Mouse (Mus musculus): ENCODE measurements around the gene Stx1b.

GRCm38 (mm10) chr7:127766851-127767609 lies 57.3 kb downstream of the Stx1b start:
- TF ChIP-seq CTCF (IDR thresholded peaks at IDR 0.05; ENCODE audit: low read depth, low read length) (no peak), POLR2A (IDR thresholded peaks at IDR 0.05; ENCODE audit: extremely low read depth, insufficient read depth, low read length) (no peak)

All from liver, adult 2 months (tissue).